Mouse (Mus musculus) neural tube, postnatal 0 days (tissue): ENCODE results near the gene Dgke. TPM values are rescaled to one million over a fixed set of nuclear protein-coding genes. Genes with fewer than 3 reads are reported as not detected.

Experiments
- polyA plus RNA-seq: library from polyadenylated mRNA; unstranded; fragments of >200 nt; fragmentation: Nextera tagmentation; extraction: Ambion mirVana; gene quantifications from 2 replicates; pipeline ENCODE4 v1.2.1, GENCODE M21; 2015

Dgke gene
- polyA plus RNA-seq: 13.4 and 15.6 TPM in 2 replicates

DNA sequence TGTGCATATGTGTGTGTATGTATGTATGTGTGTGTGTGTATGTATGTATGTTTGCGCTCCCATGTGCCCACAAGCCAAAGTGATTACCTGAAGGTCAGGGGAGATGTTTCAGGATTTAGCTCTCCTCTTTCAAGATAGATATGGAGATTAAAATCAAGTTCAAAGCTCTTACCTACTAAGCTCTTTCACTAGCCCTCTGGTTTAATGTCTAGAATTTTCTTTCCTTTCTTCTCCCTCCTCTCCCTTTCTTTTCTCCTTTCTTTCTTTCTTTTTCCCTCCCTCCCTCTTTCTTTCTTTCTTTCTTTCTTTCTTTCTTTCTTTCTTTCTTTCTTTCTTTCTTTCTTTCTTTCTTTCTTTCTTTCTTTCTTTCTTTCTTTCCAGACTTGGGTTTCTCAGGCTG, at the start of gene Dgke:
Gene Dgke, minus strand, starts transcription at position 101 of the 400 bp plus-strand sequence.

GRCm38 (mm10) chr11:89073541-89073940, 6.9 kb upstream of the Dgke start, which contains the start of gene Gm525:
Gm525 (plus strand) TSS chr11:89073841.

GRCm38 (mm10) chr11:88998974-88999722, 67.5 kb downstream of the Dgke start, which contains the start of gene Trim25:
Trim25 (plus strand) TSS chr11:88999376.

Other genes with a start within 250 kb of the Dgke start
- gene Akap1, start 202.3 kb downstream of the Dgke start, polyA plus RNA-seq: 16.2 and 19.8 TPM in 2 replicates
- gene Scpep1, start 111.4 kb downstream of the Dgke start, polyA plus RNA-seq: 35.1 and 39.2 TPM in 2 replicates
- gene Elobl, start 99.9 kb downstream of the Dgke start, polyA plus RNA-seq: not detected in 2 replicates
- 22.9 and 24.1 TPM in 2 replicates for gene Coil, start 96.6 kb downstream of the Dgke start, polyA plus RNA-seq
- gene Trim25, start 67.5 kb downstream of the Dgke start, polyA plus RNA-seq: 7.0 and 7.1 TPM in 2 replicates
- gene Gm525, start 7.0 kb upstream of the Dgke start, polyA plus RNA-seq: not detected in 2 replicates
- 12.4 and 13.6 TPM in 2 replicates for gene Nog, start 235.5 kb upstream of the Dgke start, polyA plus RNA-seq